Mouse (Mus musculus): Measurements from ENCODE around the gene Cenpb. TPM values are rescaled to one million over a fixed set of nuclear protein-coding genes. Genes with fewer than 3 reads are reported as not detected.

The Cenpb gene
- total RNA-seq, 1 experiment from 2014 or later, result 14.0 TPM

DNA sequence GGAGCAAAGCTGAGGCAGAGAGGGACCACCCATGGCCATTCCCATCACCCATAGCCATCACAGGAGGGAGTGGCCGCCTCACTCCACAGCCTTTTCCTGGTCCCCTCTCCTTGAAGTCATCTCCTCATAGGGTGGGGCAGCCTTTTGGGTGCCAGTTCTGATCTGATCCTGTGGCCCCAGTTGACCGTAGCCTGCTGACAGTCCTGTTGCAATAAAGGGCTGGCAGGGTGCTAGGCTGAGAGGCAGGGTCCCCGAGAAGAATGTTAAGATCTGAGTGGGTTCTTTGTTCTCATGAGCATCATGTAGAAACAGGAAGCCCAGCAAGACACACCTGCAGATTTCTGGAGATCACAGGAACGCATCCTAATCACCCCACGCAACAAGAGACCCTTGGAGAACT, 51.7 kb downstream of the Cenpb start:
- ATAC-seq (replicated peaks; ENCODE audit: insufficient number of reproducible peaks, low FRiP score, low TSS enrichment, poor library complexity, severe bottlenecking), result no peak

DNA sequence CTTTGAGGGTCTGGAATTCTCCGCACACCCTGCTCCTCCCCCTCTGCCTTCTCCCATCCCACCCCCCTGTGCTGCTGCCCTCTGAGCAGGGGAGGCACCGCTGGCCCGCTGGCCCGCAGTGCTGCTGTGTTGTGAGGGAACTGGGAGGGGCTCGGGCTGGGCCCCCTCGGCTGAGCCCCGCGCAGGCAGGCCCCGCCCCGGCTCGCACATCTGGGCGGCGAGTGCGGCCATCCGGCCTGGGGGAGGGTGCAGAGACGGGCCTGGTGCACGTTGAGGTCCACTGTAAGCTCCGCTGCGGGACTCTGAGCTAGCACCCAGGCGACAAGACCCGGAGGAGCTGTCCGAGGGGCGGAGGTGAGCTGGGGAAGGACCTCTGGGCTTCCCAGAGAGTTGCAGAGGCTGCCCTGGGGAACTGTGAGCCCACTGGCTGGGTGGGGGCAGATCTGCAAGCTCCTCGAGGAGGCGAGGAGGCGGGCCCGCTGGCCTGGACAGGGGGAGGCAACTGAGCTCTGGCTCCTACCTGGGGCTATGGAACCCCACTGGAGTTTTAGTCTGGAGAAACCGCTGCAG, 52.6 kb downstream of the Cenpb start, which contains the start of gene Hspa12b:
TSS of gene Hspa12b (plus strand) at position 120 of the 570 bp plus-strand sequence.
- ATAC-seq (replicated peaks; ENCODE audit: insufficient number of reproducible peaks, low FRiP score, low TSS enrichment, poor library complexity, severe bottlenecking), result no peak

DNA sequence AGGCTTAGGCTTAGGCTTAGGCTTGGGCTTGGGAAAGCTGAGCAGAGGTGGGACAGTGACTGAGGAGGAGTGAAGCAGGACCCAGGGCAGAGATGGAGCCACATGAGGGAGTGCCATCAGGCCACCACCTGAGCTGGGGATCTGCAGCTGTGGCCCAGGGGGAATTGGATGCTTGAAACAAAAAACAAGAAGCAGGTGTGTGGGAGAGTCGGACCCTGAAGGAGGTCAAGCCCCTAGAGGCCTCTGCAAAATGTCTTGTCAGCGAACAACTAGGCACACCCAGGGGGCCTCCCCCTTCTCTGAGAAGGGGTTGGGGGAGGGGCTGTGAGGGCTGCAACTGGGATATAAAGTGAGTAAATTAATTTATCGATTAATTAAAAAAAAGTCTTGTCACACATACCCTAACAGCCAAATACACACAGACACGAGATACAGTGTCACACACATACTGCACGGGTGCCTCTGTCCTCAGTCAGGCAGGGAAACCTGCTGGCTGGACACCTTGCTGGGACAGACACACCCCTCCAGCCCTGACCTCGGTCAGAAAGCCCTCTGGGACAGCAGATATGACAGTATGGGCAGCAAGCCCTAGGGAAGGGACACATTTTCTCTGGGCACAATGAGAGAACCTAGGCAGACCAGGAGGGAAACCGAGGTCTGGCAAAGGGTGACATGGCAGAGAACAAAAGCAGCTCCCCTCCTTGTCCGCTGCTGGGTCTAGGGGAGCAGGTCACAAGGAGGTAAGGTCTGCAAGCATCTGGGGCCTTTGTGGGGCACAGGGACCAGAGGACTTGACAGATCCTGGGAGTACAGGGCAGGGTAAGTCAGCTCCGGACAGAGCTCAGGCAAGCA, 53.7 kb downstream of the Cenpb start:
- ATAC-seq (replicated peaks; ENCODE audit: insufficient number of reproducible peaks, low FRiP score, low TSS enrichment, poor library complexity, severe bottlenecking), result no peak

Other genes starting within 250 kb of the Cenpb start
- not detected in 3 replicates for gene Gfra4, start 137.0 kb downstream of the Cenpb start, total RNA-seq (2017)
- not detected in 3 replicates for gene Adam33, start 116.3 kb downstream of the Cenpb start, total RNA-seq (2017)
- gene Siglec1, start 93.3 kb downstream of the Cenpb start, total RNA-seq (2017), result 0.68 to 0.75 TPM in 2 of 3 replicates, not detected in the other
- gene Hspa12b, start 52.8 kb downstream of the Cenpb start, total RNA-seq (2017), result not detected in 3 replicates
- not detected in 3 replicates for gene Gm11037, start 46.6 kb downstream of the Cenpb start, total RNA-seq (2017)
- 4.0 to 11.8 TPM (median 5.2 TPM) in 3 replicates for gene 1700037H04Rik, start 20.0 kb downstream of the Cenpb start, total RNA-seq (2017)
- gene Cdc25b, start 6.9 kb upstream of the Cenpb start, total RNA-seq (2017), result 7.7 to 39.4 TPM (median 11.3 TPM) in 3 replicates
- 0.38 to 1.6 TPM in 2 of 3 replicates, not detected in the other for gene Spef1, start 7.2 kb upstream of the Cenpb start, total RNA-seq (2017)
- gene Ap5s1, start 27.0 kb upstream of the Cenpb start, total RNA-seq (2017), result 3.0 to 15.2 TPM (median 13.2 TPM) in 3 replicates
- gene Mavs, start 54.0 kb upstream of the Cenpb start, total RNA-seq (2017), result 8.0 to 16.9 TPM (median 9.0 TPM) in 3 replicates
- gene Pank2, start 82.4 kb upstream of the Cenpb start, total RNA-seq (2017), result 38.1 to 53.4 TPM (median 45.9 TPM) in 3 replicates
- 1.5 to 7.3 TPM (median 1.8 TPM) in 3 replicates for gene Rnf24, start 172.8 kb upstream of the Cenpb start, total RNA-seq (2017)

Data from monocyte, adult 5-6 weeks (primary cell).